Mouse (Mus musculus) lung, embryonic 15.5 days (tissue): ENCODE measurements around the gene Wdr83os. TPM values are rescaled to one million over a fixed set of nuclear protein-coding genes. Genes with fewer than 3 reads are reported as not detected.
"Not testable (repeated sequence)": the region's sequence is repeated elsewhere in the genome, so short reads cannot be mapped to it uniquely, and the experiment has no call there.

Source experiments
- ATAC-seq: fragments of 200-750 bp; cut with Nextera tagmentation; 2 replicates; pipeline ENCODE4 v1.8.0; 2017; ENCODE audit warnings: moderate number of reproducible peaks, borderline replicate concordance; ENCODE audit not compliant: low FRiP score, low TSS enrichment; ENCODE audit errors: extremely low read depth
- H3K27ac ChIP-seq: fragments of 300-500 bp; sonication (generic); 2 replicates; pipeline ENCODE4 v1.5.1; 2015; ENCODE audit warnings: moderate library complexity, mild to moderate bottlenecking, inconsistent platforms
- H3K27me3 ChIP-seq: fragments of 300-500 bp; sonication (generic); 2 replicates; pipeline ENCODE4 v1.6.1; 2015; ENCODE audit warnings: inconsistent platforms
- H3K36me3 ChIP-seq: fragments of 300-500 bp; sonication (generic); 2 replicates; pipeline ENCODE4 v1.6.1; 2015; ENCODE audit warnings: inconsistent platforms
- H3K4me1 ChIP-seq: fragments of 300-500 bp; sonication (generic); 2 replicates; pipeline ENCODE4 v1.6.1; 2015; ENCODE audit warnings: inconsistent platforms
- H3K4me2 ChIP-seq: fragments of 300-500 bp; sonication (generic); 2 replicates; pipeline ENCODE4 v1.6.1; 2015; ENCODE audit warnings: inconsistent platforms, mild to moderate bottlenecking, moderate library complexity
- H3K4me3 ChIP-seq: fragments of 300-500 bp; sonication (generic); 2 replicates; pipeline ENCODE4 v1.5.1; 2015; ENCODE audit warnings: mild to moderate bottlenecking, inconsistent platforms
- H3K9ac ChIP-seq: fragments of 300-500 bp; sonication (generic); 2 replicates; pipeline ENCODE4 v1.6.1; 2015; ENCODE audit warnings: inconsistent platforms
- H3K9me3 ChIP-seq: fragments of 300-500 bp; sonication (generic); 2 replicates; pipeline ENCODE4 v1.6.1; 2016; ENCODE audit warnings: inconsistent platforms
- WGBS: fragments of 180-500 bp; shearing (Covaris S2); methylation state at CpG from one replicate; pipeline ENCODE4 v1.1.7; 2015; 5-methylcytosine and 5-hydroxymethylcytosine counted together
- polyA plus RNA-seq: library from polyadenylated mRNA; unstranded; fragments of >200 nt; fragmentation: Nextera tagmentation; extraction: Ambion mirVana; gene quantifications from 2 replicates; pipeline ENCODE4 v1.2.1, GENCODE M21; 2015

Gene Wdr83os
- polyA plus RNA-seq, 1 experiment from 2014 or later = 140 TPM

DNA sequence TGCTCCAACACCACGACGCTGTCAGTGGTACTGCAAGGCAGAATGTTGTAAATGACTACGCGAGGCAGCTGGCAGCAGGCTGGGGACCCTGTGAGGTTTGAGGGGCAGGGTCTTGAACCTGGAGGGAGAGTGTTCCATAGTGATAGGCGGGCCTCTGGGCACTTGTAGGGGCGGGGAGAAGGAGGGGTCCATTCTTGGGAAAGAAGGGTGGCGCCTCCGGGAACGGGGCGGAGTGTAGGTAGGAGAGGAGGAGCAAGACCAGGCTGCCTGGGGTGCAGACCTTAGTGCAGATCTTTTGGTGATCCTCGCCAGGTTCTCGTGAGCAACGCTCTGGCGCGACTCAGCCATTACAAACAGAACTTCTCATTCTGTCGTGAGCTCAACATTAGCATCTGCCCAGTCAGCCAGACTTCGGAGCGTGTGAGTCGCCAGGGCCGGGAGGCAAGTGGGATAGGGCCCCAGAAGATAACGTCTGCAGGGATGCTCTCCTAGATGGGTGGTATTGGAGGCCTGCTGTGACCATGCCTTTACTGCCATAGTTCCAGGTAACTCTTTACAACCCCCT lies 11.1 kb downstream of the Wdr83os start:
- no peak overlapping the region for H3K9ac ChIP-seq
- no peaks in the 10 kb centered on the region for H3K27me3 ChIP-seq
- H3K4me1 ChIP-seq = no peaks in the 10 kb centered on the region
- ATAC-seq = no peak
- H3K27ac ChIP-seq = no peak overlapping the region
- H3K9me3 ChIP-seq = no peaks in the 10 kb centered on the region
- 40% methylated on average over 21 of the region's 21 CpGs for WGBS
- no peak overlapping the region for H3K4me2 ChIP-seq
- peaks cover 53% of the 10 kb centered on the region for H3K36me3 ChIP-seq
- no peak overlapping the region for H3K4me3 ChIP-seq

DNA sequence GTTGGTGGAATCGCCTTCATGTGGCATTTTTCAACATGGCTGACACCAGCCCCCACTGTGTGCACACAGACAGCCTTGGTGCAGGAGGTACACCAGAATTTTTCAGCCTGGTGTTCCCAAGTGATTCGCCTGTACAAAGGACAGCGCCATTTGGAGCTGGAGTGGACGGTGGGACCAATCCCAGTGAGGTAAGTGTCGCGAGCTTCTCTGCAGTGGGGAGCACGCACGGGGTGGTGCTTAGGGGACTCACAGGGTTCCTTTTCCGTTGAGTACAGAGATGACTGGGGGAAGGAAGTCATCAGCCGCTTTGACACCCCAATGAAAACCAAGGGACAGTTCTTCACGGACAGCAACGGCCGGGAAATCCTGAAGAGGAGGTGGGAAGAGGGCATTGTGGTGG lies 14.5 kb downstream of the Wdr83os start:
- no peak overlapping the region for H3K4me3 ChIP-seq
- WGBS = 86% methylated on average over 13 of the region's 13 CpGs
- no peak for ATAC-seq
- no peaks in the 10 kb centered on the region for H3K27me3 ChIP-seq
- no peak overlapping the region for H3K27ac ChIP-seq
- peaks cover 46% of the 10 kb centered on the region; the same call in 1 of the 2 replicates for H3K36me3 ChIP-seq
- no peak overlapping the region for H3K4me2 ChIP-seq
- H3K4me1 ChIP-seq = no peaks in the 10 kb centered on the region
- no peak overlapping the region for H3K9ac ChIP-seq
- no peaks in the 10 kb centered on the region for H3K9me3 ChIP-seq

DNA sequence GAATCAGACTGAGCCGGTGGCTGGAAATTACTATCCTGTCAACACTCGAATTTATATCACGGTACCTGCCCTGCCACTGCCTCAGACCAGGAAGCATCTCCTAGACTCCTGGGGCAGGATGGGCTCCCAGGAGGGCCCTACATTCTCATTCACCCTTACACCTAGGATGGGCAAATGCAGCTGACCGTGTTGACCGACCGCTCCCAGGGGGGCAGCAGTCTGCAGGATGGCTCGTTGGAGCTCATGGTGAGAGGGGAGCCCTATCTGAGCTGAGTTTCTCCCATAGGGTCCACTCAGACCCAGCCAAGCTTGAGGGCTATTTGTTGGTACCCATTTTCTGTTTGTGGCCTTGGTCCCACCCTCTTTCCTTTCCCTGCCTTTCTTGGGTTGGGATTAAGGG lies 15.0 kb downstream of the Wdr83os start:
- Histone ChIP-seq H3K27me3 (no peaks in the 10 kb centered on the region), H3K4me2 (no peak overlapping the region), H3K9me3 (no peaks in the 10 kb centered on the region), H3K27ac (no peak overlapping the region), H3K36me3 (peaks cover 46% of the 10 kb centered on the region; the same call in 1 of the 2 replicates), H3K4me1 (no peaks in the 10 kb centered on the region), H3K9ac (no peak overlapping the region), H3K4me3 (no peak overlapping the region)
- ATAC-seq = no peak
- 88% methylated on average over 7 of the region's 7 CpGs for WGBS

DNA sequence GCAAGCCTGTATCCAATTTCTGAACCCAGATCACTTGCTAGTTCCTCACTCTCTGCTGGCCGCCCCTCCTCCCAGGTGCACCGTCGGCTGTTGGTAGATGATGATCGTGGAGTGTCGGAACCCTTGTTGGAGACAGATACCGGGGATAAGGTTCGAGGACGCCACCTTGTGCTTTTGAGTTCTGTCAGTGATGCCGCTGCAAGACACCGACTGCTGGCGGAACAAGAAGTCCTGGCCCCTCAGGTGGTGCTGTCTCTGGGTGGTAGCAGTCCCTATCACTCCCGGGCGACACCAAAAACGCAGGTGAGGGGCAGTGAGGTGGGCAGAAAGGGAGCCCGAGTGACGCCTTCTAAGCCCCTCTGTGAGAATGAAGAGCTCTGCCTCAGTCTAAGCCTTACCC lies 15.7 kb downstream of the Wdr83os start:
- Histone ChIP-seq H3K4me1 (no peaks in the 10 kb centered on the region), H3K9me3 (no peaks in the 10 kb centered on the region), H3K4me2 (no peak overlapping the region), H3K27me3 (no peaks in the 10 kb centered on the region), H3K36me3 (peaks cover 43% of the 10 kb centered on the region; the same call in 1 of the 2 replicates), H3K27ac (no peak overlapping the region), H3K9ac (no peak overlapping the region), H3K4me3 (no peak overlapping the region)
- 89% methylated on average over 16 of the region's 16 CpGs for WGBS
- ATAC-seq = no peak

DNA sequence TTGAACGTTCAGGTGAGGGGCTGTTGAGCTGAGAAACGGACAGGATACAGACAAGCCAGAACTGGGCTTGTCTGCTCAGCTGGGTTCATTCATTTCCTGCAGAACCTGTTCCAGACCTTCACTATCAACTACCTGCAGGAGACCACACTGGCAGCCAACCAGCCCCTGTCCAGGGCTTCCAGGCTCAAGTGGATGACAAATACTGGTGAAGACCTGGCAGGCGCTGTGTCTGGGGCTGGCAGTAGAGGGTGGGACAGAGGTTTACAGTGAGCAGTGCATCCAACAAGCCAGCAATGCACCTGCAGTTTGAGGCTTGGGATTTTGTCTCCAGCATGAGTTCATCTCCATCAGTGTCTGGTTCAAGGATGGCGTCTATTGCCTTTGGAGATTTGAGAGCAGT lies 16.3 kb downstream of the Wdr83os start:
- Histone ChIP-seq H3K27ac (no peak overlapping the region), H3K4me1 (no peaks in the 10 kb centered on the region), H3K36me3 (peaks cover 43% of the 10 kb centered on the region; the same call in 1 of the 2 replicates), H3K9ac (no peak overlapping the region), H3K27me3 (no peaks in the 10 kb centered on the region), H3K4me2 (no peak overlapping the region), H3K9me3 (no peaks in the 10 kb centered on the region), H3K4me3 (no peak overlapping the region)
- 72% methylated on average over 4 of the region's 4 CpGs for WGBS
- ATAC-seq = no peak

DNA sequence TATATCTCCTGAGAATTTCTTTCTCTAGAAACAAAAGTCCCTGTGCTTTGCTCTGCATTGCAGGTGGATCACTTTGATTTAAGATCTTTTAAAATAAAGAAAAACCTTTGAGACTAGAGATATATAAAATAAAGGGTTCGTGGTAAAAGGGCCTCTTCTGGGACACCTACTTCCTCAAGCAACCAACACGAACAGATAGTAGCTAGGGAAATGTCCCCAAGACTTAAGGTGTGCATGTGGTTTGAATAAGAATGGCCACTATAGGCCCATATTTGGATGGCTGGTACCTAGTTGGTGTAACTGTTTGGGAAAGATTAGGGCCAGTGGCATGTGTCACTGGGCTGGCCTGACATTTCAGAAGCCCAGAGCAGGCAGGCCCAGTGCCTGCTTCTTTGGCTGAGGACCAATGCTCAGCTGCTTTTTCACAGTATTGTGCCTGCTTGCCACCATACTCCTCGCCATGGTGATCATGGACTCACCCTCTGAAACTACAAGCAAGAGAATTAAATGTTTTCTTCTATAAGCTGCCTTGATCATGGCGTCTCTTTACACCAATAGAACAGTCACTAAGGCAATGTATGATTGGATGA lies 19.6 kb downstream of the Wdr83os start:
- Histone ChIP-seq H3K27me3 (no peaks in the 10 kb centered on the region), H3K4me3 (no peak overlapping the region), H3K9ac (no peak overlapping the region), H3K9me3 (no peaks in the 10 kb centered on the region), H3K27ac (no peak overlapping the region), H3K4me1 (no peaks in the 10 kb centered on the region), H3K36me3 (peaks cover 28% of the 10 kb centered on the region; the same call in 1 of the 2 replicates), H3K4me2 (no peak overlapping the region)
- WGBS = 79% methylated on average over 4 of the region's 4 CpGs
- ATAC-seq = no peak

DNA sequence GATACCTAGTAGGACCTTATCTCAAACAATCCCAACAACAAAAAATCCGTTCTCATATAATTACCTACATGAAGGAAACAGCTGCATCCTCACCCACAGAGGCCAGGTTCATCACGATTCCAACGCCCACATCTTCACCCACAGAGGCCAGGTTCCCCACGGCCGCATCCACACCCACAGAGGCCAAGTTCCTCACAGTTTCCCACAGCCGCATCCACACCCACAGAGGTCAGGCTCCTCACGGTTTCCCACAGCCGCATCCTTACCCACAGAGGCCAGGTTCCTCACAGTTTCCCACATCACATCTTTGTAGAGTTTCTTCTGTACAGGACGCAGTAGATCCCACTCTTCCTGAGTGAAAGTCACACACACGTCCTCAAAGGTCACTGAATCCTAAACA lies 32.7 kb downstream of the Wdr83os start:
- 95% methylated on average over 10 of the region's 10 CpGs for WGBS
- H3K4me2 ChIP-seq = no peak overlapping the region
- no peak for ATAC-seq
- H3K4me1 ChIP-seq = no peaks in the 10 kb centered on the region; the same call in 1 of the 2 replicates
- H3K4me3 ChIP-seq = no peak overlapping the region
- H3K27ac ChIP-seq = no peak overlapping the region
- peaks cover 34% of the 10 kb centered on the region for H3K36me3 ChIP-seq
- H3K9me3 ChIP-seq = no peaks in the 10 kb centered on the region
- no peaks in the 10 kb centered on the region for H3K27me3 ChIP-seq
- no peak overlapping the region for H3K9ac ChIP-seq

DNA sequence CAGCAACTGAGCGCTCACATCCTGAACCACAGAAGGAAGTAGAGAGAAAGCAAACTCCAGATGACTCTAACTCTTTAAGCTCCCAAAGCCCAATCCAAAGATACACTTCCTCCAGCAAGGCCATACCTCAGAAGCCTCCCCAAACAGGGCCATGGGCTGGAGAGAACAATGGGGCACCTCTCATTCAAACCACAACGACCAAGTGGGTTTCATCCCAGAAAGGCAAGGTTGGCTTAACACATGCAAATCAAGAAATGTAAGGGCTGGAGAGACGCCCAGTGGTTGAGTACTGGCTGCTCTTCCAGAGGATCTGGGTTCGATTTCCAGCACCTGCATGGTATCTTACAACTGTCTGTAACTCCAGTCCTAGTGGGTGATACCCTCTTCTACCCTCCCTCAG lies 35.0 kb downstream of the Wdr83os start:
- no peaks in the 10 kb centered on the region for H3K9me3 ChIP-seq
- H3K36me3 ChIP-seq = peaks cover 18% of the 10 kb centered on the region
- no peak overlapping the region for H3K4me3 ChIP-seq
- H3K27me3 ChIP-seq = no peaks in the 10 kb centered on the region
- WGBS = 81% methylated on average over 4 of the region's 4 CpGs
- H3K9ac ChIP-seq = no peak overlapping the region
- H3K4me1 ChIP-seq = peaks cover 7% of the 10 kb centered on the region; the same call in 1 of the 2 replicates
- ATAC-seq = no peak
- no peak overlapping the region for H3K4me2 ChIP-seq
- H3K27ac ChIP-seq = no peak overlapping the region

DNA sequence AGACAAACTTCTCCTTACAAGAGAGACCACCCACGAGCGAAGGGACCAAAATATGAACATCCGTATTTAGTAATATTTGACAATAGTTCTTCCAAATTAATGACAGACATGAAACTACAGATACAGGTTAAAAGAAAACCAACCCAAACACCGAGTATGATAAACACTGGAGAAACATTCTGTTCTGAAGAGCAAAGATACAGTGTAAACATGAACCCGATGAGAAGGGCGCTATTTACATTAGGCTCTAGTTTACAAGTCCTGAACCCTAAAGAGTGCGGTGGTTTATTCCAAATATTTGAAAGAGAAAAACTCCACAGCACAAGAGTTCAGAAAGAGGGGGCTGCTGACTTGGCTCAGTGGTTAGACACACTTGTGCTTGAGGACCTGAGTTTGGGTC lies 36.4 kb downstream of the Wdr83os start:
- Histone ChIP-seq H3K27me3 (no peaks in the 10 kb centered on the region), H3K36me3 (peaks cover 4% of the 10 kb centered on the region; the same call in 1 of the 2 replicates), H3K27ac (no peak overlapping the region), H3K9ac (no peak overlapping the region), H3K4me3 (no peak overlapping the region), H3K4me1 (peaks cover 7% of the 10 kb centered on the region; the same call in 1 of the 2 replicates), H3K9me3 (no peaks in the 10 kb centered on the region), H3K4me2 (no peak overlapping the region)
- no peak for ATAC-seq
- WGBS = 60% methylated on average over 7 of the region's 7 CpGs

DNA sequence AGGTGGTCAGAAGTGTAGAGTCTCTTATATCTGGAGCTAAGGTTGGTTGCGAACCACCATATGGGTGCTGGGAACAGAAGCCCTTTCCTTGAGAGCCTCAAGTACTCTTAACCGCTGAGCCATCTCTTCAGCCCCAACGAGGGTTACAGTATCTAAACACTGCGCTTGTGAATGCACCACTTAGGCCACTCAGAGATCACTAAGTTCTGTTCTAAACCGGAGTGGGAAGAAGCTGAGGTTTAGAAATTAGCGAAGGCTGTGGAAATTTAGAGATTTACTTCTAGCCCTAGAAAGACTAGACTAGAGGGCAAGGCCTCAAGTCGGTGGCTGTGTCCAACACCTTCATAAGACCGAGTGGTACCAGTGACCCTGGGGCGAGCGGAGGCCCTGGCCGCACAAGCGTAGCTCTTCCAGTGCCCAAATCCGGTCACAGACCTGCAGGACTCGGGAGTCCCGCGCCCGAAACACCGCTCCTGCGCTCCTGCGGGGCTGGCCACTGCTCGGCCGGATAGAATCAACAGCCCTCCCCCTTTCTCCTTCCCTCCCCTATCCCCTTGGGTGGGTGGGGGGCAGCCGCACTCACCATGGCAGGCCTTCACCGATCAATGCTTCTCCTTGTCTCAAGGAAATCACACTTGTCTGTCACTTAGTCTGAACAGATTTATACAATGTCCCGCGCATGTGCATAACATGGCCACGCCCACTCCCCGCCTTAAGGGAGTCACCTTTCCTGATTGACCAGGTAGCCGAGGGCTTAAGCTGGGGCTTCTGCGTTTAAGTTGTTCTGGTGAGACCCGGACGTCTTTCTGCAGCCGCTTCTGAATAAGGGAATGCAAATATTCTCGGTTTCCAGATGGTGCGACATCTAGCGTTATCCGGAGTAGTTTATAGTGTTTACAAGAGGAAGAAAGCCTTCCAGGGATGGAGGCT lies 38.8 kb downstream of the Wdr83os start:
- ATAC-seq = peak; percentile 87
- 5% methylated on average over 37 of the region's 37 CpGs for WGBS
- H3K27me3 ChIP-seq = no peaks in the 10 kb centered on the region
- H3K27ac ChIP-seq = peak overlapping the region; percentile 80
- no peaks in the 10 kb centered on the region for H3K9me3 ChIP-seq
- H3K4me1 ChIP-seq = peaks cover 7% of the 10 kb centered on the region; the same call in 1 of the 2 replicates
- peak overlapping the region; percentile 67 for H3K4me3 ChIP-seq
- peak overlapping the region; percentile 60 for H3K9ac ChIP-seq
- peak overlapping the region; percentile 82 for H3K4me2 ChIP-seq
- no peaks in the 10 kb centered on the region for H3K36me3 ChIP-seq

DNA sequence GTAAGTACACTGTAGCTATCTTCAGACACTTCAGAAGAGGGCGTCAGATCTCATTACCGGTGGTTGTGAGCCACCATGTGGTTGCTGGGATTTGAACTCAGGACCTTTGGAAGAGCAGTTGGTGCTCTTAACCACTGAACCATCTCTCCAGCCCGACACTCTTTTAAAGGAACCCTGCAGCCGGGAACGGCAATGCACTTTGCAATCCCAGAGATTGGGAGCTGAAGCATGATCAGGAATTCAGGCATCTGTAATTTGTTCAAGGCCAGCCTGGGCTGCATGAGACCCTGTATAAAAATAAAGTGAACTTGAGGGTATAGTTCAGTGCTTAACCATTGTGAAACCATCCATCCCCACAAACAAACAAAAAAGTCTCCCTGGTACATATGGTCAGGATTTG lies 39.7 kb downstream of the Wdr83os start:
- not testable (repeated sequence) for H3K36me3 ChIP-seq, H3K27ac ChIP-seq, H3K9ac ChIP-seq, ATAC-seq, H3K9me3 ChIP-seq, H3K4me2 ChIP-seq, H3K27me3 ChIP-seq, H3K4me1 ChIP-seq, H3K4me3 ChIP-seq
- 69% methylated on average over 5 of the region's 5 CpGs for WGBS

DNA sequence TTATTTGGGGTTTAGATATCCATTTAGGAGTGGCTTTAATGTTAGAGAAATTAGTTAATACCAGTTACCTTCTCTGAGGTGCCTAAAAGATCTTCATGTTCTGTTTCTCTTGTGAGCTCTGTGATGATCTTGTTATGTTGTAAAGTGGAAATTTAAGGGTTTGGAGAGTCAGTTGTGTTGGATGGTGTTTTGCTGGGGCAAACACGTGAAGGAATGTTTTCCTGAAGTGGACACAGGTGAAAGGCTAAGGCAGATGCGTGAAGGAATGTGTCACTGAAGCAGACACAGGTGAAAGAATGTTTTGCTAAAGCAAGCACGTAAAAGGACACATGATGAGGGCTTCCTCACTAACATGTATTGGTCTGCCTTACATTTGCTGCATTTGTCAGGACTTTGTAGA lies 42.5 kb downstream of the Wdr83os start, which contains the start of gene Zfp791:
Zfp791 (minus strand) TSS at position 101 of the 400 bp plus-strand sequence.
- Histone ChIP-seq H3K4me2 (no peak within 1 kb of the TSS), H3K27ac (no peak within 1 kb of the TSS), H3K4me1 (peaks cover 7% of the 10 kb centered on the region; the same call in 1 of the 2 replicates), H3K4me3 (no peak within 1 kb of the TSS), H3K36me3 (no peaks in the 10 kb centered on the region), H3K9ac (no peak within 1 kb of the TSS), H3K27me3 (no peaks in the 10 kb centered on the region), H3K9me3 (no peaks in the 10 kb centered on the region)
- ATAC-seq = no peak
- WGBS = 73% methylated on average over 3 of the region's 3 CpGs
